Mouse (Mus musculus): ENCODE results near the gene Lrrc39.

DNA sequence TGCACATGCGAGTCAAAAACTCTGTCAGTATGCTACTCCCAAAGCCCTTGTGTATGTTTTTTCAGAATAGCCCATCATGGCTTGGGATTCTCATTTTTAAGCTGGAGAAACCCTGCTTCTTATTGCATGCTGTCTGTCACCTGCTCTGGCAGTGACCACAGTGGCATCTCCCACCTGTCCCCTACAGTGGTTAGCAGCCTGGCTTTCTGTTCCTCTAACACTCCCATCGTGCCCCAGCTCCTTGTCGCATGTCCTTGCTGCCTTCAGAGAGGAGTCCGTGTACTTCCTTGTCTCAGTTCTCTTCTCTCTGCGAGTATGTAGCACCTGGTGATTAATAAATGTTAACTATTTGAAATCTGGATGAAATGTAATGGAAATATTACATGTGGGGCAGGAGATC is 15.3 kb upstream of the Lrrc39 start:
- TF ChIP-seq POLR2A (IDR thresholded peaks at IDR 0.05; ENCODE audit: borderline replicate concordance, low read depth, low read length) (no peak), CTCF (IDR thresholded peaks at IDR 0.05; ENCODE audit: low read depth, low read length) (no peak)

All from bone marrow macrophage, adult 2 months (primary cell).